Mouse (Mus musculus): ENCODE data around the gene Apln. TPM values are rescaled to one million over a fixed set of nuclear protein-coding genes. Genes with fewer than 3 reads are reported as not detected.

Gene Apln
- polyA plus RNA-seq, 1 experiment = 2.2 TPM

GRCm38 (mm10) chrX:48040379-48040778 lies 5.7 kb upstream of the Apln start:
- no peak overlapping the region for H3K27ac ChIP-seq (replicated peaks; ENCODE audit: low read depth, low read length)
- H3K4me1 ChIP-seq (ENCODE audit: control insufficient read depth, insufficient read depth, insufficient read length, low read length) = no peaks in the 10 kb centered on the region
- H3K4me3 ChIP-seq (ENCODE audit: insufficient read depth, low read depth, low read length) = no peak overlapping the region

- peak overlapping the region; percentile 57 for H3K4me3 ChIP-seq (ENCODE audit: insufficient read depth, low read depth, low read length)
- H3K4me1 ChIP-seq (ENCODE audit: control insufficient read depth, insufficient read depth, insufficient read length, low read length) = peaks cover 4% of the 10 kb centered on the region; the same call in 1 of the 2 replicates
- no peak overlapping the region for H3K27ac ChIP-seq (replicated peaks; ENCODE audit: low read depth, low read length)
These were observed 898 bp downstream of the Apln start for GRCm38 (mm10) chrX:48033766-48034143.

DNA sequence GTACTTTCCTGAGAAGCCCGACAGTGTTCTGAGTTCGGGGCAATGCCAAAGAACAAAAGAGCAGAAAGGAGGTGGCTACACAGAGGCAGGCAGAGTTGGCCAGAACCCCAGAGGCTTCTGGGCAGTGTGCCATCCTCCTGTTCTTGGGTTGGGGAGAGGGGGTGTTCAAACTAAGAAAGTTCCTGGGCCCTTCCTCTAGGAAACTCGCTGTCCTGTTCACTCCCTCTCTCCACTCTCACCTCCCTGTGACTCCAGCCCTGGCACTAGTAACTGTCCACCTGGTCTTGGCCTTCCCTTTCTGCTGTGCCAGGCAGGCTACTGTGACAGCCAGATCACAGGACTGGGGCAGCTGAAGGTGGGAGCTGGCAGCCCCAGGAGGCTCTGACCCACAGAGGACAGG lies 1.6 kb downstream of the Apln start:
- peaks cover 4% of the 10 kb centered on the region; the same call in 1 of the 2 replicates for H3K4me1 ChIP-seq (ENCODE audit: control insufficient read depth, insufficient read depth, insufficient read length, low read length)
- H3K27ac ChIP-seq (replicated peaks; ENCODE audit: low read depth, low read length) = no peak overlapping the region
- peak overlapping the region; percentile 57; the same call in 1 of the 2 replicates for H3K4me3 ChIP-seq (ENCODE audit: insufficient read depth, low read depth, low read length)

DNA sequence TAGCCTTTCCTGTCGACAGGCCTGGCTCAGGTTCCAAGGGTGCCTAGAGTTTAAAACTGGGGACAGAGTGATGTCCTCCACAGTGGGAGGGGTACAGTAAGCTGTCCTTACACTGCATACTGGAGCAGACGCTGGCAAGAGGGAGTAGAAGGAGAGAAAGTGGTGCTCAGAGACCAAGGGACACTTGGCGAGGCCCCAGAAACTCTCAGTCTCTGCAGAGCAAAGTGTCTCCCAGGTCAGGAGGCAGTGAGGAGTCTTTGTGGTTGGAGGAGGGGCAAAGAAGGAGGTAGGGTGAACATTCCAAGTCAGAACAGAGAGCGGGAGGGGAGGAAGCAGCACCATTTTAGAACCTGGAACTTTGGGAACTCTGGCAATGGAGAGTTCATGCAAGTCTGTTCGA lies 2.8 kb downstream of the Apln start:
- H3K4me1 ChIP-seq (ENCODE audit: control insufficient read depth, insufficient read depth, insufficient read length, low read length) = peaks cover 4% of the 10 kb centered on the region; the same call in 1 of the 2 replicates
- H3K27ac ChIP-seq (replicated peaks; ENCODE audit: low read depth, low read length) = no peak overlapping the region
- H3K4me3 ChIP-seq (ENCODE audit: insufficient read depth, low read depth, low read length) = no peak overlapping the region

DNA sequence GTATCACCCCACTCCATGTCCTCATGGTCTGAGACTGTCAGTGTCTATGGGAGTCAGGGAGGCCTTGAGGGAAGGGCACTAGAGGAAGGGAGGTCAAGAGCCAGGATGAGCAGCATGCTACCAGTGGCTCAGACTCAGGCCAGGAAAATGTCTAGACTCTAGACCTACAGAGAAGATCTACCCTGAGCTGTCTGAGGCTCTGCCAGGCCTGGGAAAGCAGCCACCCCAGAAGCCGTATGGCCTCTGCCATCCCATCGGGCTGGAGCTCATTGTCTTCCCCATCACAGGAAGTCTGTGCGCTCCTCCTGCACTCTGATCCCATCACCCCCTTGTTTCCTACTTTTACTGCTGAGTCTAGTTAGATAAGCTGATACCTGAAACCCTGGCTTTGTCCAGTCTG lies 4.1 kb downstream of the Apln start:
- Histone ChIP-seq H3K4me3 (ENCODE audit: insufficient read depth, low read depth, low read length) (no peak overlapping the region), H3K4me1 (ENCODE audit: control insufficient read depth, insufficient read depth, insufficient read length, low read length) (peaks cover 4% of the 10 kb centered on the region; the same call in 1 of the 2 replicates), H3K27ac (replicated peaks; ENCODE audit: low read depth, low read length) (no peak overlapping the region)

DNA sequence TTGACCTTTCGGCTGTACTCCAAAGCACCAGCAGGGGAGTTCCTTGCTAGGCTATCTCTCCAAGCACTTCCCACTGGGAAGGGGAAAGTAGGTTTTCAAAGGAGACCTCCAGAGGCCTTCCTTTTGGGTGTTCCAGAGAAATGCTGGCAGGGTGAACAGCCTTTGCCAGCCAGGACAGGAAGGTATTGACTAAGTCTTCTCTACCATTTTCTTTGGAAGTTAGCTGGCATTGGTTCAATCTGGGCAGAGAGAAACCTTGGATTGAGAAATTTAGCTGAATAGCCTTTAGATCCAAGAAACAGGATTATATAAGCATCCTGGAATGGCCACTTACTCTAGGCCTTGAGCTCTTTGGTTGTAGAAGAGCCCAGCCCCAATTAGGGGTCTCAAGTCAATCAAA lies 11.8 kb downstream of the Apln start:
- no peak overlapping the region for H3K4me3 ChIP-seq (ENCODE audit: insufficient read depth, low read depth, low read length)
- no peak overlapping the region for H3K27ac ChIP-seq (replicated peaks; ENCODE audit: low read depth, low read length)
- H3K4me1 ChIP-seq (ENCODE audit: control insufficient read depth, insufficient read depth, insufficient read length, low read length) = no peaks in the 10 kb centered on the region

GRCm38 (mm10) chrX:48019940-48020339 lies 14.7 kb downstream of the Apln start:
- H3K4me3 ChIP-seq (ENCODE audit: insufficient read depth, low read depth, low read length) = no peak overlapping the region
- H3K4me1 ChIP-seq (ENCODE audit: control insufficient read depth, insufficient read depth, insufficient read length, low read length) = no peaks in the 10 kb centered on the region
- no peak overlapping the region for H3K27ac ChIP-seq (replicated peaks; ENCODE audit: low read depth, low read length)

GRCm38 (mm10) chrX:48019359-48019758 lies 15.3 kb downstream of the Apln start:
- no peak overlapping the region for H3K4me3 ChIP-seq (ENCODE audit: insufficient read depth, low read depth, low read length)
- H3K4me1 ChIP-seq (ENCODE audit: control insufficient read depth, insufficient read depth, insufficient read length, low read length) = no peaks in the 10 kb centered on the region
- no peak overlapping the region for H3K27ac ChIP-seq (replicated peaks; ENCODE audit: low read depth, low read length)

DNA sequence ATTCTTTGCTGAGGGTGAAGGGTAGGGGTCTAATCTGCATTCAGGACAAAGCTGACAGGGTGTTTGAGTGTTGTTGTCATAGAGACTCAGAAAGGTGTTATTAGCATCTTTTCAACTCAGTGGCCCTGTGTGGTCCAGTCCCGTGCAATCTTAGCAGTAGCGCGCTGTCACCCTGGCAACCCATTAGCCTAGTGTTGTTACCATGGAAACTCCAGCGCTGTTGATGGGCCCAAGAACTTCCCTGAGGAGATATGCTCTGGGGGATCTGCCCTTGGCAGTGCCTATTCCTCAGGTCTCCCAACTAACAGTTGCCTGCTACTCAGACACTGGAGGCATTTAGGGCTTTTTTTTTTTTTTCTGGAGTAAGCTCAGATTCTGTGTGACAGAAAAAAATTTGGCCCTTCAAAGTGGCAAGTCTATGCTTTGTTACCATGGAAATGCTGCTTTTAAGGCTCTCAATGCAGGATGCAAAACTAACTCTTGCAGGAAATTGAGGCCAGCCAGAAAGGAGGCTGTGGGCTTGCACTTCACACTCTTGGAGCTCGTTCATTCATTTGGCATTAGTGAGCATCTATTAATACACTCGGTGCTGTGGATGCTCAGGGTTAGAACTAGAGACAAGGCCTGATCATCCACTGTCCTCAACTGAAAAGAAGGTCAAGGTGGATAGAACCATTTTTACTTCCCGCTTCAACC lies 17.6 kb downstream of the Apln start:
- Histone ChIP-seq H3K27ac (replicated peaks; ENCODE audit: low read depth, low read length) (no peak overlapping the region), H3K4me3 (ENCODE audit: insufficient read depth, low read depth, low read length) (no peak overlapping the region), H3K4me1 (ENCODE audit: control insufficient read depth, insufficient read depth, insufficient read length, low read length) (no peaks in the 10 kb centered on the region)

DNA sequence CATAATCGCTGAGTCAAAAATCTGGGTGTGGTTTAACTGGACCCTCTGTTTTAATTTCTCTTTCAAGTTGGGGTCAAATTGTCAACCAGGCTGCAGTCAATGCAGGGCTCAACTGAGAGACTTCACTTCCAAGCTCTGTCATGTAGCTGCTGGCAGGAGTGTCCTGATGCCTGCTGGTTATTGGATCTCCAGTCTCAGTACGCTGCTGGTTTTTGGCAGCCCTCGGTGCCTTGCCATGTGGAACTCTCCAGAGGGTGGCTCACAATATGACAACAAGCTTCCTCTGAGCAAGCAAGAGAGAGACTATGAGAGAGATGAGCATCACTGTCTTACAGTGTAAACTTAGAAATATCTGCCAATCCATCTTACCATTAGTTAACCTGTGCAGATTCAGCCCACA lies 23.0 kb downstream of the Apln start:
- no peak overlapping the region for H3K27ac ChIP-seq (replicated peaks; ENCODE audit: low read depth, low read length)
- no peak overlapping the region for H3K4me3 ChIP-seq (ENCODE audit: insufficient read depth, low read depth, low read length)
- no peaks in the 10 kb centered on the region for H3K4me1 ChIP-seq (ENCODE audit: control insufficient read depth, insufficient read depth, insufficient read length, low read length)

- Histone ChIP-seq H3K27ac (replicated peaks; ENCODE audit: low read depth, low read length) (peak overlapping the region; percentile 87), H3K4me3 (ENCODE audit: insufficient read depth, low read depth, low read length) (no peak overlapping the region), H3K4me1 (ENCODE audit: control insufficient read depth, insufficient read depth, insufficient read length, low read length) (no peaks in the 10 kb centered on the region)
These were observed 28.6 kb downstream of the Apln start for GRCm38 (mm10) chrX:48006062-48006461.

GRCm38 (mm10) chrX:48004786-48005185 lies 29.9 kb downstream of the Apln start:
- Histone ChIP-seq H3K4me3 (ENCODE audit: insufficient read depth, low read depth, low read length) (no peak overlapping the region), H3K27ac (replicated peaks; ENCODE audit: low read depth, low read length) (peak overlapping the region; percentile 17; the same call in 1 of the 2 replicates), H3K4me1 (ENCODE audit: control insufficient read depth, insufficient read depth, insufficient read length, low read length) (peaks cover 4% of the 10 kb centered on the region; the same call in 1 of the 2 replicates)

- Histone ChIP-seq H3K4me3 (ENCODE audit: insufficient read depth, low read depth, low read length) (no peak overlapping the region), H3K27ac (replicated peaks; ENCODE audit: low read depth, low read length) (peak overlapping the region; percentile 81), H3K4me1 (ENCODE audit: control insufficient read depth, insufficient read depth, insufficient read length, low read length) (peaks cover 7% of the 10 kb centered on the region; the same call in 1 of the 2 replicates)
These were observed 33.5 kb downstream of the Apln start for GRCm38 (mm10) chrX:48001151-48001550.

DNA sequence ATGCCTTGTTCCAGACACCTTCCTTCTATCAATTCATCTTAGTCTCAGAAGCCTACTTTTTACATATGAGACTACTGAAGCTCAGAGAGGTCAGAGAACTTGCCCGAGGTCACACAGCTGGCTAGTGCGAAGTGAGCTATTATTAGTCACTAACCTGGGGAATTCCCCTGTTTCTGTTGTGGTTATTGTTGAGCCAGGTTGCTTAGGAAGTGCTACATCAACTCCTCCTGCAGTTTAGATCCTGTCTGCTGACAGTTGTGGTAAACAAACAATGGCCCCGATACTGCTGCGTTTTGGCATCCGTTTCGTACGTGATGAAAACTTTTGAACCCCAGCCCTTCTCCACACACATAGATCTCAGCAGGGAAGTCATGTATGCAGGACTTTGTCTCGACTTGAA lies 36.2 kb downstream of the Apln start:
- Histone ChIP-seq H3K4me3 (ENCODE audit: insufficient read depth, low read depth, low read length) (no peak overlapping the region), H3K27ac (replicated peaks; ENCODE audit: low read depth, low read length) (peak overlapping the region; percentile 63), H3K4me1 (ENCODE audit: control insufficient read depth, insufficient read depth, insufficient read length, low read length) (peaks cover 7% of the 10 kb centered on the region; the same call in 1 of the 2 replicates)

- no peak overlapping the region for H3K4me3 ChIP-seq (ENCODE audit: insufficient read depth, low read depth, low read length)
- peaks cover 2% of the 10 kb centered on the region; the same call in 1 of the 2 replicates for H3K4me1 ChIP-seq (ENCODE audit: control insufficient read depth, insufficient read depth, insufficient read length, low read length)
- H3K27ac ChIP-seq (replicated peaks; ENCODE audit: low read depth, low read length) = no peak overlapping the region
These were observed 42.0 kb downstream of the Apln start for GRCm38 (mm10) chrX:47992606-47993005.

DNA sequence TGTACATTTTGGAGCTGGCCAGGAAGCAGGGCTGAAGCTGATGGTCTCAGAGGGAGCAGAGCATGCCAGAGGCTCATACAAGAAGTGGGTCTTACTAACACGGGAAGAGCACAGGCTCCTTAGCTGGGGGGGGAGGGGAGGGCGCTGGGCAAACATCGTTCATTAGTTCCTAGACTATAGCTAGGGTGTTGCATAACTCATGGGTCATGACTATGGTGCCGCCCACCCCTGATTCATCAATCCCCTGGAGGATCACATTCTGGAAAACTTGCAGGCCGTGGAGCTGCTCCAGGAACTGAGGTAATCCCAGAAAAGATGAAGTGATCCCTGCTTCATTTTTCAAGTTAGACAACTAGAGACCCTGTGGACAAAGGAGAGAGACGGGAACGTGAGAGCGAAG lies 46.6 kb downstream of the Apln start:
- no peak overlapping the region for H3K27ac ChIP-seq (replicated peaks; ENCODE audit: low read depth, low read length)
- H3K4me1 ChIP-seq (ENCODE audit: control insufficient read depth, insufficient read depth, insufficient read length, low read length) = peaks cover 2% of the 10 kb centered on the region; the same call in 1 of the 2 replicates
- no peak overlapping the region for H3K4me3 ChIP-seq (ENCODE audit: insufficient read depth, low read depth, low read length)

All from brown adipose tissue, adult 24 weeks (tissue).